Mouse (Mus musculus) lung, postnatal 0 days (tissue): ENCODE results near the gene Tmem203. TPM values are rescaled to one million over a fixed set of nuclear protein-coding genes. Genes with fewer than 3 reads are reported as not detected.

Experiments used
- ATAC-seq: fragments of 200-750 bp; cut with Nextera tagmentation; 2 replicates; pipeline ENCODE4 v1.8.0; 2017; ENCODE audit warnings: moderate library complexity
- DNase-seq: peaks from one replicate; pipeline ENCODE4 v3.0.0-alpha.2; 2016; ENCODE audit warnings: low spot score
- H3K27ac ChIP-seq: fragments of 300-500 bp; sonication (generic); 2 replicates; pipeline ENCODE4 v1.5.1; 2014; ENCODE audit warnings: antibody characterized with exemption, mild to moderate bottlenecking, low read length, mixed read lengths
- H3K27me3 ChIP-seq: fragments of 300-500 bp; sonication (generic); replicated peaks from 2 replicates; pipeline ENCODE4 v1.6.1; 2014; ENCODE audit warnings: low read length, mixed read lengths; ENCODE audit not compliant: insufficient read depth
- H3K36me3 ChIP-seq: fragments of 300-500 bp; sonication (generic); 2 replicates; pipeline ENCODE4 v1.6.1; 2014; ENCODE audit warnings: low read length, mixed read lengths; ENCODE audit not compliant: insufficient read depth
- H3K4me1 ChIP-seq: fragments of 300-500 bp; sonication (generic); 2 replicates; pipeline ENCODE4 v1.6.1; 2014; ENCODE audit warnings: antibody characterized with exemption, low read depth, low read length, mixed read lengths; ENCODE audit not compliant: insufficient read depth
- H3K4me2 ChIP-seq: fragments of 300-500 bp; sonication (generic); replicated peaks from 2 replicates; pipeline ENCODE4 v1.6.1; 2014; ENCODE audit warnings: low read depth, mild to moderate bottlenecking, low read length, moderate library complexity, mixed read lengths
- H3K4me3 ChIP-seq: fragments of 300-500 bp; sonication (generic); 2 replicates; pipeline ENCODE4 v1.5.1; 2014; ENCODE audit warnings: low read depth, low read length
- H3K9ac ChIP-seq: fragments of 300-500 bp; sonication (generic); replicated peaks from 2 replicates; pipeline ENCODE4 v1.6.1; 2014; ENCODE audit warnings: low read depth, mild to moderate bottlenecking
- H3K9me3 ChIP-seq: fragments of 300-500 bp; sonication (generic); 2 replicates; pipeline ENCODE4 v1.6.1; 2016; ENCODE audit warnings: low read length, mixed read lengths
- CTCF ChIP-seq: IDR thresholded peaks from 2 replicates; pipeline ENCODE4 v1.5.1; 2016; ENCODE audit warnings: antibody characterized with exemption, mild to moderate bottlenecking
- EP300 ChIP-seq: IDR thresholded peaks from 2 replicates; pipeline ENCODE4 v1.6.1; 2016; ENCODE audit warnings: antibody characterized with exemption, mild to moderate bottlenecking, control low read depth
- WGBS: fragments of 180-500 bp; shearing (Covaris S2); extraction: QIAGEN DNeasy Blood & Tissue Kit; methylation state at CpG from one replicate; pipeline ENCODE4 v1.1.7; 2014; 5-methylcytosine and 5-hydroxymethylcytosine counted together
- polyA plus RNA-seq: library from polyadenylated mRNA; unstranded; fragments of >200 nt; fragmentation: Nextera tagmentation; extraction: Ambion mirVana; gene quantifications from 2 replicates; pipeline ENCODE4 v1.2.1, GENCODE M21; 2015

Gene Tmem203
- polyA plus RNA-seq, 1 experiment from 2014 or later, result 44.9 TPM

DNA sequence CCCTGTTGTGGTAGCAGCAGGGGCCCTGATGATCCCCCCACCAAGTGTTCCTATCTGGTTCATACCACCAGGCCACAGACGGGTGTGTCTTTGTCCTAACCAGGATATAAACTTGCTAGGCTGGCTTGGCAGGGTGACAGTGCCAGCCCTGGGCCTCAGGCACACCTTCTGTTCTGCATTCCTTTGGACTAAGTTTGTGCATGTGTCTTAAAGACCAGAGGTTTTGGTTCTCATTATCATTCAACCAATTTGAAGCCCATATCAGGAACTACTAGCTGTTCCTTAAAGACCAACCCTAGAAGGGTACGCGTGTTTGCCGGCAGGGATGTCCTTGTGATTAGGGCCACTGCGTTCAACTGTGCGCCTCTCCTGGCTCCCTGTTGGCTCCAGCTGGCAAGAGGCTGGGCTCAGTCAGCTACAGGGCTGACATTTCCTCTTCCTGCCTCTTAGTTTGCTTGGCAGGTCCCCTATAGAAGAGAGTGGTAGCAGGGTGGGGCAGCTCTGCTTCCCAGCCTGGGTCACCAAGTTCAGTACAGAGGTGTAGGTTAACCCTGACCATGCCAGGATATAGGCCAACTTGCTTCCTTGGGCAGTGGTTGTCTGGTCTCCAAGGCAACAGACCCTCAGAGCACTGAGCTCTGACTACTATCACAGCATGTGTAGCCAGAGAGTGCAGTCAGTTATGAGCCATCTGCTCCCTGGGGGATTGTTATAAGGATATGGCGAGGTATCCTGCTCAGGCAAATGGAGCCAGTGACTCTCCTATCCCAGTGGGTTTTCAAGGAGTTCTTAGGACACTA is 31.8 kb downstream of the Tmem203 start:
- Histone ChIP-seq H3K36me3 (peaks cover 31% of the 10 kb centered on the region; the same call in 1 of the 2 replicates), H3K9me3 (no peaks in the 10 kb centered on the region), H3K27me3 (peaks cover 33% of the 10 kb centered on the region), H3K4me2 (no peak overlapping the region), H3K27ac (peak overlapping the region; percentile 88), H3K9ac (no peak overlapping the region), H3K4me3 (no peak overlapping the region), H3K4me1 (peaks cover 19% of the 10 kb centered on the region)
- TF ChIP-seq EP300 (peak; percentile 73), CTCF (no peak)
- ATAC-seq (peak; percentile 84), DNase-seq (peak; percentile 85)
- 17% methylated on average over 7 of the region's 7 CpGs for WGBS

DNA sequence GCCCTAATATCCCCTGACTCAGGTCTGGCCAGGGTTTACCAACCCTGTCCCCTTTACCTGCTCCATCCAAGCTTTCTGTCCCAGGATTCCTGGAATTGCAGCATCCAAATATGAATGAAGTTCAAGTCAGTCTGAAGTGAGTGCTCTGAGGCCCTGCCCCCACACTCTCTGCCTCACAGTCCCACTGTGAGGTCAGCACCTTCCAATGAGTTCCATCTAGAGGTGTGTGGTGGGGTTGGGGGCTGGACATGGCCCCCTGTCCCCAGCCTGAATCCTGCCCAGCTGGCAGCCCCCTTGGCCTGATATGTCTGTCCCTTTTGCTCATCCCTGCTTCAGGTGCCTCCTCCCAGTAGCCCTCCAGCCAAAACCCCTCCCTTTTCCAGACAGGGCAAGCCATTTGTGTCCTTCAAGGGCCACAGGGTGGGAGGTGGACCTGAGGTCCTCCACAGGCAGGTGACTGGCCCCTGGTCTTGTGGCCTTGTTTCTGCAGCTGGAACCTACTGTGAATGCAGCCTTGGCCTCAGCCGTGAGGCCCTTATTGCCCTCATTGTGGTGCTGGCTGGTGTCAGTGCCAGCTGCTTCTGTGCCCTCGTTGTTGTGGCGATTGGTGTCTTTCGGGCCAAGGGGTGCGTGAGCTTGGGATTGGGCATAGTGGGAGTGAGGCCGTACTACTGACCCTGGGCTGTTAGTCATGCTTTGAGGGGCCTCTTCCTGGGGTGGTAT is 32.8 kb downstream of the Tmem203 start, which contains the start of gene Tmem210:
Tmem210 (plus strand) TSS at position 219 of the 723 bp plus-strand sequence.
- ATAC-seq, result no peak
- TF ChIP-seq EP300, result no peak
- no peak for TF ChIP-seq CTCF
- 80% methylated on average over 6 of the region's 6 CpGs for WGBS
- Histone ChIP-seq H3K27ac (peak within 1 kb of the TSS; percentile 88), H3K4me1 (peaks cover 25% of the 10 kb centered on the region), H3K9me3 (no peaks in the 10 kb centered on the region), H3K9ac (no peak within 1 kb of the TSS), H3K27me3 (peaks cover 40% of the 10 kb centered on the region), H3K4me3 (no peak within 1 kb of the TSS), H3K4me2 (no peak within 1 kb of the TSS), H3K36me3 (peaks cover 22% of the 10 kb centered on the region; the same call in 1 of the 2 replicates)
- DNase-seq, result no peak

DNA sequence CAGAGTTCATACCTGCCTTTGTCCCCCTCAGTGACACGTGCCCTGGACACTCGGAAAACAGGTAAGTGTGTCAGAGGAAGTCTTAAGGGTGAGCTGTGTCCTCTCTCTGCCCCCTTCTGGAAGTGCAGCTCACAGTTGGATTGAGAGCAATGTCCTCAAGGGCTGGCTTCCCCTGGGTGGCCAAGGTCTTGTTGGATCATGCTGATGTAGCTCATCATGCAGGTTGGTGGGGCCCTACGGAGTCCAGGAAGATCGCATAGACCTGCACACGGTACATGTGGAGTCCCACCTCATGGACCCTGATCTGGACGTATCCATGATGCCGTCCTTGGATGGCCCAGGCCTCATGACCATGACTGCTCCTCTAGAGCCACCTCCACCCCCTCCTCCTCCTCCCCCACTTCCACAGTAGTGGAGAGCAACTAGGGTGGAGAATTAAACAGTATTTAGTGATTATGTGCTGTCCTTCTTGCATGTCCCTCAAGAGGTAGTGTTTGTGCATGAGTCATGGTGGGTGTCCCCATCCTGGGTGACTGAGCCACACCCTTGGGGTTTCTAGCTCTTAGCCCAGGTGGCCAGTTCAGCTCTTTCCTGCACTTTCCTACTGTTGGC is 33.6 kb downstream of the Tmem203 start:
- peaks cover 25% of the 10 kb centered on the region for H3K4me1 ChIP-seq
- H3K4me2 ChIP-seq, result no peak overlapping the region
- H3K9me3 ChIP-seq, result no peaks in the 10 kb centered on the region
- TF ChIP-seq EP300, result no peak
- no peak for TF ChIP-seq CTCF
- no peak overlapping the region for H3K4me3 ChIP-seq
- DNase-seq (no peak), ATAC-seq (no peak)
- H3K9ac ChIP-seq, result no peak overlapping the region
- no peak overlapping the region for H3K27ac ChIP-seq
- H3K36me3 ChIP-seq, result peaks cover 17% of the 10 kb centered on the region; the same call in 1 of the 2 replicates
- peaks cover 40% of the 10 kb centered on the region for H3K27me3 ChIP-seq
- WGBS, result 80% methylated on average over 7 of the region's 7 CpGs

DNA sequence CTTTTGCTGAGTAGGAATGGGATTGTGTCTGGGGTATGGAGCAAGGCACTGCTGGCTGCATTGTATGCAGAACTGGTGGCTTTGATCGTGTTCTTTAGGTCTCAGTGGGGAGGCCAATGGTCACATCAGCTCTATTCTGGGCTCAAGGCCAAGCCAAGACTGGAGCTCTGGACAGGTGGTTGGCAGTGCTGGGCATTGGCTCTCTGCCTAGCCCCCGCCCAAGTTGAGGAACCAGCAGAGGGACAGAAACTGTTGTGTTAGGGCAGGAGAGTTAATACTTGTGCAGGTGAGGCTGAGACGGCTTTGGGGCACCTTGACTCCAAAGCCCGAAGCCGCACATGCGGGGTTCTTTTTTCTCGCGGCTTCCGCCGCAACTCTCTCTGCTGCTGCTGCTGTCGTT is 34.4 kb downstream of the Tmem203 start, which contains the start of gene Lrrc26:
Lrrc26 (plus strand) TSS at position 265 of the 400 bp plus-strand sequence.
- peaks cover 11% of the 10 kb centered on the region; the same call in 1 of the 2 replicates for H3K36me3 ChIP-seq
- TF ChIP-seq CTCF (no peak), EP300 (no peak)
- H3K9me3 ChIP-seq, result no peaks in the 10 kb centered on the region
- H3K4me3 ChIP-seq, result peak within 1 kb of the TSS; percentile 21
- H3K4me2 ChIP-seq, result peak within 1 kb of the TSS; percentile 50
- WGBS, result 8% methylated on average over 11 of the region's 11 CpGs
- H3K27me3 ChIP-seq, result peaks cover 40% of the 10 kb centered on the region
- no peak within 1 kb of the TSS for H3K9ac ChIP-seq
- no peak for ATAC-seq
- no peak within 1 kb of the TSS for H3K27ac ChIP-seq
- peak; percentile 34 for DNase-seq
- peaks cover 25% of the 10 kb centered on the region for H3K4me1 ChIP-seq

- no peak for DNase-seq
- ATAC-seq, result no peak
- Histone ChIP-seq H3K9ac (no peak overlapping the region), H3K4me2 (peak overlapping the region; percentile 50), H3K36me3 (0 out of 2 replicates have a peak, but pooled peaks cover 5% of the 10 kb centered on the region), H3K4me1 (peaks cover 25% of the 10 kb centered on the region), H3K9me3 (no peaks in the 10 kb centered on the region), H3K4me3 (peak overlapping the region; percentile 21), H3K27me3 (peaks cover 40% of the 10 kb centered on the region), H3K27ac (no peak overlapping the region)
- TF ChIP-seq EP300 (no peak), CTCF (no peak)
- WGBS, result 2% methylated on average over 54 of the region's 54 CpGs
These were observed 35.0 kb downstream of the Tmem203 start for GRCm38 (mm10) chr2:25290101-25290815.
